Mouse (Mus musculus) right cerebral cortex, adult 18-20 months (tissue): ENCODE data around the gene Cox6b1.

Source experiments
- DNase-seq: peaks from one replicate; pipeline ENCODE4 v3.0.0; 2022; ENCODE audit warnings: mixed read lengths

Cox6b1 gene

DNA sequence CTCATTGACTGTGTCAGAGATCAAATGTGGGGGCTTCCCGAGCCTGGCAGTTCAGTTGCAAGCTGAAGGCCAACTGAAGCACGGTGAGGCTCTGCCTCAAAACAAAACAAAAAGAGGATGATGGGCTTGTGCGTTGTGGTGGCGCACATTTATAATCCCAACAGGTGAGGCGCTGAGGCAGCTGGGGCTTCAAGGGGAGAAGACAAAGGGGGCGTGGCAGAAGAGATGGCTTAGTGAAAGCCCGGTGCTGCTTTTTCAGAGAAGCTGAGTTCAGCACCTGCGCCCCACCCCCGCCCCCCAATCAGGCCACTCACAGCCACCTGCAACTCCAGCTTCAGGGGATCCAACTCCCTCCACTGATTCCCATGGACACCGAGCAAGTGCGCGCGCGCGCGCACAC, 17.5 kb downstream of the Cox6b1 start:
- no peak for DNase-seq

DNA sequence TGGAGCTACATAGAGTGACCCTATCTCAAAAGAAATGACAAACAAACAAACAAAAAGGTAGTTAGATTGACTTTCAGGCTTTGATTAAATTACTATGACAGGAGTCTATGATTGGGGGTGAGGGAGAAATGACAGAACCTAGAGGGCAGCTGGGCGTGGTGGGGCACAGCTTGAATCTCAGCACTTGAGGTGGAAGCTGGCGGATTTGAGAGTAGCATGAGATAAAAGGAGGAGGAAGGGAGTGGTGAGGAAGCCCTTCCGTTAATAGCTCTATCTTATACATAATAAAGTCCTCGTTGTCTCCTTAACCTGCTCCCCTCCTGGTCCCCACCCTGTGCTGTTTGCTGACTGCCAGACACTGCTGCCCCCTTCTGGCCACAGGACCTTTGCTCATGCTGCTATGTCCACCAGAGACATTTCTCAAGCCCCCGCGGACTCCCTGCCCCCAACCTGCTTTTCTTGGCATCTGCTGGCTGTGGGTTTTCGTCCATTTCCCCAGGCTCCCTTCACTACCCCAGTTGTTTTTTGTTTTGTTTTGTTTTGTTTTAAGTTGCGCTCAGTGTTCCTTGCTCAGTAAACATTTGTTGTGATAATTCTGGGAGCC, 18.1 kb downstream of the Cox6b1 start:
- no peak for DNase-seq

DNA sequence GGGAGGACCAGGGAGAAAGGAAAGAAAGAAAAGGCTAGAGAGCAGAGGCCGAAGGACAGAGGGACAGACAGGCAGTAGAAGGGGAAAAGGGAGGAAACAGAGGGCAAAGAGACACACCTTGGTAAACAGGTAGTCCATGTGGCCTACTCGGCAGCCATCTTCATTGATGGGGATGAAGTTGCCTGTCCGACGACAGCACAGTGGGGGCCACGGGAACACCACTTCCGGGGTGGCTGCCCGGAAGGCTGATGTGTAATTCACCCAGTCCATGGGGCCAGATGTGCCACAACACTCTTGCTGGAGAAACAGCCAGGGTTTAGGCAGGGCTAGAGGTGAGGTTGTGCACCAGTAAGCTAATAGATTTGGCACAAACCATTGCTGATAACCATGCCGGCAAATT, 21.0 kb downstream of the Cox6b1 start:
- no peak for DNase-seq

DNA sequence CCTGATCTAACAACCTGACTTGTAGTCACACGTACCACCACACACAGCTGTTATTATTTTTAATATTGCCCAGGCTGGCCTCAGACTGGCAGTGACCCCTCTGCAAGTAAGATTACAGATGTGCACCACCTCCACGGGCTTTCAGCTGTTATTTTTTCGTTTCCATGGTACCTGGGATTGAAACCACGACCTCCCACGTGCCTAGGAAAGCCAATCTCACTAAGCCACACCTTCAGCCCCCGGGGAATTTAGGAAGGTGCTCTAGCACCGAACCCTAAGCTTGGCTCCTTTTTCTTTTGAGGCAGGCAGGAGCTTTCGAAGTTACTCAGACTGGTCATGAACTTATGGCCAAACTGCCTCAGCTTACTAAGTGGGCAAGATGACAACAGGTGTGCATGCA, 21.5 kb downstream of the Cox6b1 start:
- no peak for DNase-seq

DNA sequence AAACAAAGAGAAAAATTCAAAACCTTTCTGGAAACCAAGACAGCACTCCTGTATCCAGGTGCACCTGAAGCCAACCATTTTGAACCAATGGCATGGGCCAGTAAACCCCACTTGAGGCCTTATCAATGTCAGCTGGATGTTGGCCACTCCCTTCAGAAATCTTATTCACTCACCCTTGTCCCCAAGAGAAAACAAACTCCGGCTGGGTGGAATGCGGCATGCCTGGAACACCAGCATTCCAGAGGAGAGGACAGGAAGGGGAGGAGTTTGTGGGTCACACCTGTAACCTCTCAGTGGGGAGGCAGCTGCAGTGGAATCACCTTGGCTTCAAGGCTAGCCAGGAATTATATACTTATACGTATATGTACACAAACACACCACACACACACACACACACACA, 23.4 kb downstream of the Cox6b1 start:
- DNase-seq: no peak

DNA sequence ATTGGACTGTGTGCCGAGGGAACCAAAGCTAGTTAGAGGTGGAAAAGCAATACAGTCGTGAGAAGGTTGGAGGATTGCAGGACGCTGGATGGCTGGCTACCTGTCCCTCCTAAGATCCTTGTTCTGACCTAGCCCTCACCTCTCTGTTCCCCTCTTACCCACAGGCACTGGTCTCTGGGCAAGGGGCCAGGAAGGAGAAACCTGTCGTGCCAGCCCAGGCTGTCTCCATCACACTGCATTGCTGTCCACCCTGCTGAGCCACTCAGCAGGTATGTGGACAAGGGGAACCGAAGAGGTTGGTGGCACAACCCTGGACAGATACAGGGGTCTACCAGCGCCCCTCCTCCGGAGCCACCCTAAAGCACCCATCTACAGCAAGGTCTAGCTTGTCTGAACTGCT, 25.3 kb downstream of the Cox6b1 start:
- DNase-seq: no peak

DNA sequence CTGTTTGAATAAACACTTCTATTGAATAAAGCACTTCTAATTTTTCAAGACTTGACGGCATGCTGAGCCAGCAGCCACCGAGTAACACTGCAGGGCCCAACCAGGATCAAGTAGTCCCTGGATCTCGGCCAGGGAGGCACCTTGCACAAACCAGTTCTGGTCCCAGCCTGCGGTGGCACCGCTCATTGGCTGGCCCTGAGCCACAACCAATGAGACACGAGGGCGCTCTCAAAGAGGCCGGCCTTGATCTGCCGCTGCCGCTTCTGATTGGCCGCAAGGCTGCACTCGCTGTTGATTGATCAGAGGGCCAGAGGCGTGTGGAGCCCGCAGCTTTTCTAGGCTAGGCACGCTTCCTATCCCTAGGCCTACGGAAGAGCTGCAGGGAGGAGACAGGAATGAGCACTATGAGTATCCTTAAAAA, 26.0 kb downstream of the Cox6b1 start:
- peak; percentile 96 for DNase-seq

DNA sequence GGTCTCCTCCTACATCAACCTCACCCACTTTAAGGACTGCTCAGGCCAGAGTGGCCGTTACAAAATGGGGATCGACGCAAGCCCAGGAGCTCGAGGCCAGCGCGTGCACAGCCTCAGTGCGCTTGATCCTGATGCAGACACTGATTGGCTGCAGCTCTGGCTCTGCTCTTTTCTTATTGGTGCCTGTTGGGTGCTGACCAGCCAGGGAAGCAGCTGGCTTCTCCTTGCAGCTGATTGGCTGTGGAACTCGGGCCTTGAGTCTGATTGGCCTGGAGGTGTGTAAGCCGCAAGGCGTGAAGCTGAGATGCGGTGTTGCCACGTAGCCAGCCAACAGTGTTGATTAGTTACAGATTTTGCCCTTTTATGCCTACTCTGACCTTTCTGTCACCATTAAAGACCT, 27.2 kb downstream of the Cox6b1 start, which contains the start of gene Zbtb32:
Zbtb32 (minus strand) TSS at position 124 of the 400 bp plus-strand sequence.
- DNase-seq: no peak

DNA sequence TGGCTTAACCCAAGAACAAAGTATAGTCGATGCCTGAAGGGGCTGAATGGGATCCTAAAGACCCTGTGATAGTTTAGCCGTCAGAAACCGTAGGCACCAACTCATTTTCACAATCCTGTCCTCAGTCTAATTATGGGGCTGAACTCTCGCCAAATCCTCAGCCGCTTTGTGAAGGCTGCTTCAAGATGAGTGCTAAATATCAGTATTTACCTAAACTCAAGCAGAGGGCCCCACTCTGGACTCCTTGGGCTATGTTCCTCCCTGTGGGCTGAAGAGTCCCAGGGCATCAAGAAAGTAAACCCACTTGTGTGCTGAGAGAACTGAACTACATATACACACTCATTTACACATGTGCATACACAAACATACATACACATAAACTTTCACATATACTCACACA, 29.1 kb downstream of the Cox6b1 start:
- no peak for DNase-seq

DNA sequence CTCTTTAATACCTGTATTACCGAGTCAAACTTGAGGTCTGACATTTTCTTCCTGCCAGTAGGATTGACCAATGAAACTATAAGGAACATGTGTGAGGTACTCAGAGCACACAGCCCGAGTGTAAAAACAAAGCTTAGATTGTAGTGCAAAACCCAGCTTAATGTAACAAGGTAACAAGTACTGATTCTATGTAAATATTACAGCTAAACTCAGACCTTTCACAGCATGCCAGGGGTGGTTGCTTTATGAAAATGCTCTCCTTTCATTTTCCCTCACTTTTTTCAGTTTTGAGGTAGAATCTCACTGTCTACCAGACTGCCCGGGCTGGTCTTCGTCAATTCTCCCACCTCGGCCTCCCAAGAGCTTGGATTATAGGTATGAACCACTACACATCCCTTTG, 29.9 kb downstream of the Cox6b1 start:
- DNase-seq: no peak

DNA sequence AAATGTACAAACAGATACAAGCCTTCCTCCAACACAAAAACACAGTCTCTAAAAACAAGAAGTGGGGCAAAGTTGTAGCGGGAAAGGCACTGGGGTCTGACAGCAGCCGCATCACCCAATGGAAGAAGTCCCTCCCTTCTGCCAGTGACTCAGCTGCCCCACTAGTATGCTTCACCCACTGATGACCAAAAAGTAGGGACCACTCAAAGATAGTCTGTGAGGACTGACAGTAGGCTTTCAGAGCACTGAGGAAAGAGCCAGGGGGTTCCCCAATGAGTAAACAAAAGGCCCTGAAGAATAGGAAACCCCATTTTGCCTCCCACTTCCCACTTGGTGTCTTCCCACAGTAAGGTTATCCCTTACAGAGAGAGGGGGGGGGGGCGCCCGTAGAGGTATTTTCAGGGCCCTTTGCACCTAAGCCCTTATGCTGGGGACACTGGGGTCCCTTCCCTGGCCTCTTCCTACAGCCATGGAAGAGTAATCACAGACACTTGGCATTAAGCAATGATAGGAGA, 31.4 kb downstream of the Cox6b1 start:
- no peak for DNase-seq

DNA sequence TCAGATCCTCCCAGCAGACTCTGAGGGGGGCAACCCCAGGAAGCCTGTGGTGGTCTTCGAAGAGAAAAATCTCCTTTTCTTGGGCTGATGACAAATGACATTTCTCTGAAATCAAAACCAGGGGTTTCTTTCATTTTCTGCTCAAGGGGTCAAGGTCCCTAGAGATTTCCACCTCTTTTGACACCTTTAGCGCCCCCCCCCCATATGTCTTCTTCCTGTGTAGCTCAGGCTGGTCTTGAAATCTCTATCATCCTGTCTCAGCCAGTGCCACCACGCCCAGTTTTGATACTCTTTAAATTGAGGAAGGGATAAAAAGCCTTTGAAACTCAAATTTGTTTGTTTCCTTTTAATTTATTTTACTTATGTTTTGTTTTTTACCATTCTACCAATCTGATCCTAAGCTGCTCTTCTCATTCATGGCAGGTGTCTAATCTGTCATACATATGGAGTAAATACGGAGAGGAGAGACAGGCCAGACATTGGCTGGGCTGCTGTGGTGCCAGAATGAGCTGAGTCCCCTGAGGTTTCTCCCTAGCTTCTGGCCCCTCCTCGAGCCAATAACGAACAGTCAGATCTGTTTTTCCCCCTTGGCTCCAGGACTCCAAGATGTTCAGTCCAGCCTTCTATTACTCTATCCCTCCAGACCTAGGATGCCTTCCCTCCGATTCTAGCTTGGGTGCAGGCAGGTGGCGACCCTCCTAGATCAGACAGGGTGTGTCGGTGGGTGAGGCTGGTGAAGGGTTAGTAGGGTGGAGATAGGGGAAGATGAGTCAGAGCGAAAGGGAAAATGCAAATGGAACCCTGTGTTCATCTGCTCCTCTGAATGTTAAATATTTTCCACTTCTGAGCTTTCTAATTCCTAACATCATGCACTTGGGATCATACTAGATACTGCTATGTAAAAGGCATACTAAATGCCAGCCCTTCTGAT, 32.1 kb downstream of the Cox6b1 start:
- DNase-seq: no peak

DNA sequence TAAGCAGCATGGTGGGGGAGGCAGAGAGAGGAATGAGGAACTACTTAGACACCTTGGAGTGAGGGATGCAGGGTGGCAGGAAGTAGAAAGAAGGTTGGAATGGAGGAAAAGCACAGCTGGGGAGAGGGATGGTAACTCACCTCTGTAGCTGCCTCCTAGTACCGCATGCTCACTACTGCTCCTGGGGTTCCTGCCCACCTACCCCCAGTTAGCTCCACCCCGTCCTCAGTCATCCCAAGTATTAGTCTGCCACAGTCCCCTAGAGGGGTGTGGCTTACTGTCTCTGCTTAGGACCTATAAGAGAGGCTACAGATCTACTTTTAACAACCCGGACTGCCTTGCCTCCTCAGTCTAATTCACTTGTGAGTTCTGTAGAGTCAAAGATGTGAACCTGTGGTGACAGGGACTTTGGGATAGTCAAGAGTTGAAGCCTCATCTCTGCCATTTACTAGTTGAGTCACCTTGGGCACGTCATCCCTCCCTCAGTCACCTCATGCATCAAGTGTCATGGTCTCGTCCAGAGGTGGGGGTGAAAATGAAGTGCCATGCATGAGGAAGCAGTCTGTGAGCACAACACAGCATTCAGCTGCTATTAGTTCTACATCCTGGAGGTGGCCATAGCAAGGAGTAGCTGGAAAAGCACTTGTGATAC, 33.1 kb downstream of the Cox6b1 start:
- DNase-seq: no peak

DNA sequence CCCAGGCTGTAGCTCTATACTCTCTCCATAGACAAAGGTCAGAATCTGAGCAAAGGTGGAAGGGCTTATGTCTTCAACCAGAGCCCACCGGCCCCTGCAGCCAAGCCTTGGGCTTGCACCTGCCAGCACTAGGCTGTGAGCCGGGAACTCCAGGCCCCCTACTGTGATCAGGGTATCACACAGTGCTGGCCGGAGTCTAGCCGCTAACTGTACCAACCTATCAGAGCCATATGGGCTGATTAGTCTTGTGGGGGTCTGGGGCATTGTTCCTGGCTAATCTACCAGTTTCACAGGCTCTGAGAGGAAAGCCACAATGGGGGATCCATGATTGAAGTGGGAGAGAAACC, 34.4 kb downstream of the Cox6b1 start:
- DNase-seq: no peak

DNA sequence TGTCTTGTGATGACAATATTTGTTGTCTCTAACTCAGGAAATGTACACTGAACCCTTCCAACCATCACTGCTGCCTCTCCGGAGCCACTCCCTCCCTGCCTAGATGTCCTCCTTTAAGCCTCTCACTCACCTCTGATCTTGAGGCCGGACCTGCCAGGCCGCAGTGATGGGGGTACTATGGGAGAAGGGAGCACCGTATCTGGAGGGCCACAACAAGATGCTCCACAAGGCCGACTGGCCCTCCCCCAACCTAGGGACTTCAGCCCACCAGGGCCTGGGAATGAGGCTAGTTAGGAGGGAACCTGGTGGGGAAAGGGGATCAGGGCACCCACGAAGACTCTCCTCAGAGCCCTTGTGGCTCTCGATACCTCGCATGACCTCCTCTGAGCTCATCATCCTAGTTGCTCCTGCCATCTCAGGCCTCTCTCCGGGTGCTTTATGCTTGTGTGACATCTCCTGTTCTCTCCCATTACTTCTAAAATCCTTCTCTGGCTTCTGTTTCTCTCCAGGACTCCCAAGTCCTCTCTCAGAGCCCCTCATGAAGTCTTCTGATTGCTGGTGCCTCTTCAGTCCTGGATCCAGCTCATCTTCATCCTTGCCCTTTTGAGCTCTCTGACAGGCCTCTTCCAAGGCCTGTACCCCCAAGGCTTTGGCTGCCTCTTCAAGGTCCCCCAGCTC, 34.9 kb downstream of the Cox6b1 start:
- DNase-seq: no peak

DNA sequence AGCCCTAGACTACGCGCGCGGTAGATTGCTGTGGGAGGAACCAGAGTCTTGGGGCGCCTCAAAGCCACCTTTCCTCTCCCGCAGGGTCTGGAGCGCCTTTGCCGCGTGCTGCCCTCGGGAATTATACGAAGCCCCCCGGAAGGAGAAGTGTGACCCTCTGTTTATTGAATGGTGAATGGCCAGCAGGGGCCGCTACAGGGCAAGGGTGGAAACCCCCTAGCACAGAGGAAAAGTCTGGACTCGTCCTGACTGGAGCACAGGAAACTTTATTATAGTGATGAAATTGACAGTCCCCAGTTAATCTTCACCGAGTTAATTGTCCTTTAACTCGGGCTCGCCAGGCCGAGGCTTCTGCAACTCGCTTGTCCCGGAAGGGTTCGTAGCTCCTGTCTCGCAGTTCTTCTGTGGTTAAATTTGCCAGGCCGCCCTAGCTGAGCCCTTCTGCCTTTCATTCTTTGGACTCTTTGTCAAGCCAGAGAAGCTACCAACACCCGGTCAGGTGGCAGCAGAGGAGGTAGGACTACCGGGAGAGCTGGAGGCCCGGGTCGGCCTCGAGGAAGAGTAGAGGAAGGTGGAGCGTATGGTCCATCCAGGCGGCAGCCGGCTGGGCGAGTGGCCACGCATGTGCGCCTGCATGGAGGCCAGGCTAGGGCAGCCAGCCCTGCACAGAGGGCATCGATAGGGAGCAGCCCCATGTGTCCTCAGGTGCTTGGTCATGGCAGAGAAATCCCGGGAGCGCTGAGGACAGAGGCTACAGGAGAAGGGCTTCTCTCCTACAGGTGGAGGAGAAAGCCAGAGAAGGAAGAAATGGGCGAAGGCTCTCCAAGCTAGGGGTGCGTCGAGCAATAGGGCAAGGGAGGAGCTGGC, 36.3 kb downstream of the Cox6b1 start:
- DNase-seq: peak; percentile 76

DNA sequence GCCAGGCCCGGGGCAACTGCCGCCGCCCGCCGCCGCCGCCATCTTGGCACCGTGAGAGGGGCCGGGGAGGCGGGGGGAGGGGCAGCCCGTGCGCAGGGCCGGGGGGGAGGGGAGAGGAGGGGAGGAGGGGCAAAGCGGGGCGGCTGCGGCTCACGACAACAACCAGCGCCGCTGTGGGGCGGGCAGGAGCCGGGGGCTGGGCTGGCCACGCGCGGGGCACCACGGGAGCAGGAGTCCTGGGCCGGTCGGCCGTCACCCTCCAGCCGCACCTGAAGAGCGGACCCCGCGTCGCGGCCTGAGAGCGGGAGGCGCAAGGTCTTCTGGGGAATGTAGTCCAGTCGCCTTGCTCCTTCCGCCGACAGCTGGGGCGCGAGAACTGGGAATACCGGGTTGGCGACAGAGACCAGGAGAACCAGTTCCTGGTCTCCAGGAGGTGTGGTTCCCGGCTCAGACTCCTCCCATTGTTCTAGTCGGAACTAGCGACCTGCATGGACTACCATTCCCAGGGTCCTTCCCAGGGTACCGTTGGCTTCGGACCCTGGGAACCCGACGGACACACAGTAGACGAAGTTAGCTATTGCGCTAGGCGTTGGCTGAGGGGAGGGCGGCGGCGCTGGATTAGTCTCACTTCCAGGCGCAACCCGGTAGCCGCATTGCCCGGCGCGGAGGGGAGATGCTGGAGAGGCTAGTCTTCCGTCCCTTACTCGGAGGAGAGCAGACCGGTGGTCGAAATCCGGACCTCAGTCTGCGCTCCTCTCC, 37.1 kb downstream of the Cox6b1 start, which contains the start of gene Kmt2b:
Kmt2b (minus strand) TSS at position 51 of the 759 bp plus-strand sequence.
- peak; percentile 98 for DNase-seq

DNA sequence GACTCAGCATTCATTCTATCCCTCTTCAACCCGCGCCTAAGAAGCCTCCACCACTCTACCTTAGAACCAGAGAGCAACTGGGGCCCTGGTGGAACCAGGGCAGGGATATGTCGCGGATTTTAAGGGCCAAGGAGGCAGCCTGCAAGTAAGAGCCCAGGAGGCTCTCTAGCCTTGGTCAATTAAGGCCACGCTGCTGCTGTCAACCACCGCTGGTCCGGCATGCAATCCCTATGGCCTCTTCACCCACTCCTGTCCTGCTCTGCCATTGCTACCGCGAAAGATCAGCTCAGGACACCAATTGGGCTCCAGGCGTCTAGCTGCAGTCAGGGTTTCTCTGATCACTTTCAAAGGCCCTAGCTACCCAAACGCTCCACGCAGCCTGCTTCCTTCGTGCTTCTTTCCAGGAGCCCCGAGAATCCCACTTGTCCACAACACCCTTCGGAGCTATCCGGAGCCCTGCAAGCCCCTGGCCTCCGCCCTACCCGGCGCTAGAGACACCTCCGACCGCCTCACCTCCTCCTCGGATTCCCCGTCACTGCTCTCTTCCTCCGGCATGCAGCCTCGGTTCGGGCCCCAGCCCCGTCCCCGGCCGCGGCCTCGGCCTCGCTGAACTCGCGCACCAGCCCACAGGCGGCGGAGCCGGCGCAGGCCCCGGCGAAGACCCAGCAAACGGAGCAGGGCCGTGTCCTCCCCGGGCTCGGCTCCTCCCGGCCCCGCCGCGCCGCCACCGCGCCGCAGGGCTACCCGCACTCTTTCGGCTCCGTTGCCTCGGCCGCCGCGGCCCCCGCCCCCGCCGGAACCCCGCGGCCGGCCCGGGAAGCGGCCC, 37.9 kb downstream of the Cox6b1 start:
- no peak for DNase-seq

DNA sequence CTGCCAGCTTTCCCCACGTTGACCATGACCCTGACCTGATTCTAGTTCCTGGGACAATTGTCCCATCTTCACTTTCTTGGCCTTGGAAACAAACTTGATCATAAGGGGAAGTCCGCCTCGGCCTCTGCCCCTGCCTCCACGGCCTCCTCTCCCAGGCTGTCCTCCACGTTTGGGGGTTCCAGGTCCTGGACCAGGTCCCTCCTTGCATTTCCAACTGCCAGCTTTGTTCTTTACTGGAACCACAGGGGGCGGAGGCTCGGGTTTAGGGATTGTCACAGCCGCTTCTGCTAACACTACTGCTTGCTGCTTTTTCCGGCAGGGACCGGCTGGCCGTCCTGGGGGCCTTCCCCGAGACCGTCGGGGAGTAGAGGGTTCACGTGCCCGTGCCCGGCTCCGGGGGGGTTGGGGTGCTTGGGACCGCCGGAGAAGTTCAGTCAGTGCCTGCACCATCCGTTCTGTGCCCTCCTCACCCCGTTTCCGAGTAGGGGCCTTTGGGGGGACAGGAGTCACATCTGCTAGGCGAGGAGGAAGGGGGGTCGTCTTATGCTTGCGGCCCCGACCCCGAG, 39.4 kb downstream of the Cox6b1 start:
- DNase-seq: no peak

DNA sequence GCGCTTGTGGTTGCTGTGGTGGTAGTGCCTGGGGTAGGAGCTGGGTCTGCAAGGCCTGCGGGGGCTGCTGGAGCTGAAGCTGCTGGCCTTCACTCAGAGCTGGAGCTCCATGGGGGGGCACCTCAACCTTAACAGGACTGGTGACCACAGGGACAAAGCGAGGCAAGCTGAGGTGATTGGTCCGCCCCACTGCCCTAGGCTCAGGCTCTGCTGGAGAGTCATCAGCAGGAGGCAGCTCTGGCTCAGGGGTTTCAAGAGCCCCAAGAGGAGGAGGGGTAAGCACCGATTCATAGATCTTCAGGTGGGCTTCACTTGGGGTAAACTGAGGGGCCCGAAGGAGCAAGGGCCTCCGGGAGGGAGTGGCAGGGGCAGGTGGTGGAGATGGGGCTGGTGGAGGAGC, 40.8 kb downstream of the Cox6b1 start:
- no peak for DNase-seq
